Mouse (Mus musculus) left cerebral cortex, adult 18-20 months (tissue): Measurements from ENCODE around the gene Cdh20. TPM values are rescaled to one million over a fixed set of nuclear protein-coding genes. Genes with fewer than 3 reads are reported as not detected.
"Not testable (repeated sequence)": the region's sequence is repeated elsewhere in the genome, so short reads cannot be mapped to it uniquely, and the experiment has no call there.

Experiments
- DNase-seq, 2 experiments: peaks; one replicate each; pipeline ENCODE4 v3.0.0; 2021 to 2022; ENCODE audit warnings: low spot score in 2 of 2, mixed read lengths in 1 of 2
- total RNA-seq, 2 experiments: library from RNA; stranded (reverse); gene quantifications; 2 replicates each; pipeline ENCODE4 v1.2.3; 2021

The Cdh20 gene
- total RNA-seq, 2 experiments from 2014 or later = 18.2 to 18.8 TPM

DNA sequence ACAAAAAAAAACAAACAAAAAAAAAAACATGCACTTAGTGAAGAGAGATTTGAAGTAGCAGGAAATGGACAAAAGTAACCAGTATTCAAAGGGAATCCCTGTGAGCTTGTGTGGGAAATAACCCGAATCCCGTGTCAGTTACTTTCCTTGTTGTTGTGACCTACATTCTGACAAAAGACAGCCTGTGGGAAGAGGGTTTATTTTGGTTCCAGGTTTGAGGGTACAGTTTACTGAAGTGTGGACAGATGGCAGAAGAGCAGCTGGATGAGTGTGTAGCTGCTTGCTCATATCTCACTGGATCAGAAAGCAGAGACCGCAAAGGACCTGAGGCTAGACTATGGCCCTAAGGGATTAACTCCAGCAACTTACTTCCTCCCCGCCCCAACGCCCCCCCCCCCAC lies 135.1 kb downstream of the Cdh20 start:
- no peak for DNase-seq

- no peak for DNase-seq
Observed at GRCm38 (mm10) chr1:104912407-104912806, 144.1 kb downstream of the Cdh20 start.

- DNase-seq = no peak
Observed at GRCm38 (mm10) chr1:104916507-104916906, 148.2 kb downstream of the Cdh20 start.

DNA sequence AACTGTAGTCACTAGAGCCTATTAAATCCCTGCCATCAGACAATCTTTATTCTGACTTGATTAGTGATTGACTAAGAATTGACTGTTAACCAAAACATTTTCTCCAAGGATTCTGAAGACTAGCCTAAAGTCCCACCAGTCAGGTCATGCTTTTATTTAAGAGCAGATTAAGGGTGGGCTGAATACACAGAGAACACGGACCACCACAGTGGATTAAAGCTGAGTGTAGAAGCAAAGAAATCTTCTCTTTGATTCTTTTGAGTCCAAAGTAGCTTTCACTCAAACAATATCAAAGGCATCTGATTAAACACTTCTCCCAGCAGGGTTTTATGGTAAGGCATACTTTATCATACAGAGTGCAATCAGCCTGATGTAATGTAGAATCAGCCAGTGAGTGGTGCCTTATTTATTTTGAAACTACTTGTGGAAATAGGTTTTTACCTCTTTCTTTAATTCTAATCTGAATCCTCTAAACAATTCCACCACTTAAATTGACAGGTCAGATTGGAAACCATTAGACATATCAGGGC lies 149.0 kb downstream of the Cdh20 start:
- no peak for DNase-seq

GRCm38 (mm10) chr1:104933051-104933450 lies 164.7 kb downstream of the Cdh20 start:
- DNase-seq = no peak

DNA sequence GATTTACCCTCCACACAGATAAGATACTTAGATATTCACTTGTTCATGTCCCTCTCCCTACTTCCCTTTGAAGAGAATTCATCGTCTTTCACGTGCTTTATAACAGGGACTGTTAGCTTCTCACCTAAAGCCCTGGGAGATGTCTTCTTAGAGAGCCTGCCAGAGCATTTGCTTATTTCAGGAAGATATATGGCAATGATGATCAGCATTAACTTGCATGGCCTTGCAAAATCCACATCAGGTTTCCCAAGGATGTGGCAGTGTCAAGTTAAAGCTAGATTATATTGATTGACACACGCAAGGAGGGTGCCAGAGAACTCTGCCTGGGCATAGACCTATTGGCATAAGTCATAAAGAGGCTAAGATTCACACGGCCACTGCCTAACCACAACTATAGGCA lies 168.6 kb downstream of the Cdh20 start:
- no peak for DNase-seq

DNA sequence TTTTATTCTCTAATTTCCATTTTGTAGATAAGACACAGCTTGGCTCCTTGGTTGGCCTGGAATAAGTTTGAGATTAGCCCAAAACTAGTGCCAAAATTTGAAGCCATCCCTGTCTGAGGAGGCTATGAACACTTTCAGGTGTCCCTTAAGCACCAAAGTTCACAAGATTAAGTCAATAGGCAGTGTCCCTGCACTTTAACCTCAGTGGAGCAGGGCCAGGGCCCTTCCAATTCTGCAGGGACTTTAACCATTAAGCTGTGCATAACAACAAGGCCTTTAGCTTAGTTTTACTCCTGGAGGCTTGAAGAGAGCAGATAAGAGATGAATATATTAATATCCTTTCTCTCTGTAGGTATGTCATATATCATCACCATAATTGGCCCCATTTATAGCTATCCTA lies 170.8 kb downstream of the Cdh20 start:
- DNase-seq = no peak

GRCm38 (mm10) chr1:104944470-104945109 lies 176.3 kb downstream of the Cdh20 start:
- peak; percentile 51 to 61 for DNase-seq

- DNase-seq = no peak
Observed at GRCm38 (mm10) chr1:104945110-104945489, 176.8 kb downstream of the Cdh20 start.

GRCm38 (mm10) chr1:104949640-104950039 lies 181.3 kb downstream of the Cdh20 start:
- not testable (repeated sequence) for DNase-seq

- no peak for DNase-seq
Observed at GRCm38 (mm10) chr1:104957046-104957445, 188.7 kb downstream of the Cdh20 start.

DNA sequence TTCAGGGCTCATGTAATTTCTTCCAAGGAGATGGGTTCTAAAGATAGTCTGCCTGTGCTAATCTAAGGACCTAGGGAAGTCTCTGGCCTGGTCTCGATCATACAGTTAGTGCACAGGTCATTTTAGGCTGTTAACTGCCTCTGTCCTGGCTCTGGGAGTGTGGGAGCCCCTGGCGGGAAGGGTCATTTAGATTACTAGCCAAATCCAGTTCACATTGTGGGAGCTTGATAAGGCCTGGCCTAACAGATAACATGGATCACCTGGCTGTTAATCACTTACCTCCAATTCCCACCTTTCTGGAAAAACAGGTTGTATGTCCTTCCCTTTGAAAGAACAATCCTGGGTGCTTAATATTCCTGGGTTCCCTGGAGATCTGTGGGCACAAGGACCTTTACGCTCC lies 193.3 kb downstream of the Cdh20 start:
- no peak for DNase-seq

DNA sequence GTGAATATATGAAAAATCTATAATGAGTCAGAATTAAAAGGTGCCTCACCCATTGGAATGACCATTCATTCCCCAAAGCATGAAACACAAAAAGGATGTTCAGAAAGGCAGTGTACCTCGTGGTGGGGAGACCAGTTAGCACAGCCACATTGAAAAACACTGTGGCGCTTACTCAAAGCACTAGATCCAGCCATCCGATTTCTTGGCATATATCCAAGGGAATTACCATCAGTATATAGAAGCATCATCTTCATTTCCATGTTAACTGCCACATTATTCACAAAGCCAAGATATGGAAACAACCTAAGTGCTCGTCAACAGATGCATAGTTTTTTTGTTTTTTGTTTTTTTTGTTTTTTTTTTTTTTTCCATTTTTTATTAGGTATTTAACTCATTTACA lies 193.9 kb downstream of the Cdh20 start:
- DNase-seq = no peak

GRCm38 (mm10) chr1:104979068-104979467 lies 210.7 kb downstream of the Cdh20 start:
- peak; percentile 19 to 31 for DNase-seq

DNA sequence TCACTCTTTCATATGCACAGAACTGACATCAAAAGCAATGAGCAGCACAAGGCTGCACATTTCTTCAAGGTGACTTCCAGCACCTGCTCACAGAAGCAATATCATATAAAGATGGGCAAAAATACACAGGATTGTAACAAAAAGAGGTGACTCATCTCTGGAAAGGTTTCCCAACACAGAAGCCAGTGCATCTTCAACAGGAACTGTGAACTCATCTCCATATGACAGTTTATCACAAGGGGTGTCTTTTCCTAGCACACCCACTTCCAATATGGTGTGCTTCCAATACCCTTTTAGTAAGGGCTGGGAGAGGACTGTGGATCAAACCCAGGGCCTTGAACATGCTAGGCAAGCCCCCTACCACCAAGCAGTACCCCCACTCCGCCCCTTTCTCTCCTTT lies 211.9 kb downstream of the Cdh20 start:
- DNase-seq = no peak

DNA sequence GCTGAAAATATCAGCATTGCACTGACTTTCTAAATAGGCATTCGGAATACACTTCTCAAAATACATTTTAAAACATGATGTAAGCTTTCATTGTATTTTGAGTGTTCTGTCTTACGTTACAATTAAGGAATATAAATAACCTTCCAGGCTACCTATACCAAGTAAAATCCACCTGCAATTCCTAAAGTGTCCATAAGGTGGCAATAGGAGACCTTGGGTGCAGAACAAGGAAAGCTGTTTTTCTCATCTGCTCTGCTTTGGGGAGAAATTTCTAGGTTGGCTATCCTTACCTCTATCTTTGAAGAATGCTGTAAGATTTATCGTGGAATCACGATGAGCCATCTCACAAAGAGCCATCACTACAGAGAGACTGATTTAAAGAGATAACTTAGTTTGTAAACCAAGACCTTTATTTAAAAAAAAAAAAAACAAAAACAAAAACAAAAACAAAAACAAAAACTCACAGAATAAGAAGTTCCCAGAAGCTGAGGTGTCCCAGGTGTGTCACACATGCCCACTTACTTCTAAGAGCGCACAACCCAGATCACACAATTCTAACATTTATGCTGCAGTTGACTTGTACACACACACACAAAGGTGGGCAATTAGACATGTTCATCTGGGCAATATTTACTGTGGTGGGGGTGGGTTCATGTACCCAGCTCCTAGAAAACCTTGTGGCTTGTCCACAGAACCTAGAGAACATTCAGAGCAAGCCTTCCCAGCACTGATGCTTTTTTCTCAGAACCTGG lies 218.1 kb downstream of the Cdh20 start:
- DNase-seq = peak in 1 of 2 experiments; percentile 61

DNA sequence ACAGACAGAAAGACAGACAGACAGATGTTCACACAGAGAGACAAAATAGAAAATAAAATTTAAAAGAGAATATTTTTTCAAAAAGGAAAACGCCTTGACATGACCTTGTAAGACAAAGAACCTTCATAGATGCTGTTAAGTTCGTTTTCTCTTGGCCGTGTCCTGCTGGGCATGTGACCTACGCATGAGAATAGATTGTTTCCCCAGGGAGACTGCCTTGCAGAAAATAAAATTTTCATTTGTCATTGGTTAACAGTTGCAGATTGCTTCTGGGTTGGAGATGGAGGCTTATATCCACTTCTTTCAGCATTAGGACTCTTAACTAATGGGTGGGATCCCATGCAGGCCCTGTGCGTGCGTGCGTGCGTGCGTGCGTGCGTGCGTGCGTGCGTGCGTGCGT lies 219.2 kb downstream of the Cdh20 start:
- DNase-seq = no peak

GRCm38 (mm10) chr1:104992441-104992840 lies 224.1 kb downstream of the Cdh20 start:
- no peak for DNase-seq

- no peak for DNase-seq
Observed at GRCm38 (mm10) chr1:104993905-104994611, 225.7 kb downstream of the Cdh20 start.

DNA sequence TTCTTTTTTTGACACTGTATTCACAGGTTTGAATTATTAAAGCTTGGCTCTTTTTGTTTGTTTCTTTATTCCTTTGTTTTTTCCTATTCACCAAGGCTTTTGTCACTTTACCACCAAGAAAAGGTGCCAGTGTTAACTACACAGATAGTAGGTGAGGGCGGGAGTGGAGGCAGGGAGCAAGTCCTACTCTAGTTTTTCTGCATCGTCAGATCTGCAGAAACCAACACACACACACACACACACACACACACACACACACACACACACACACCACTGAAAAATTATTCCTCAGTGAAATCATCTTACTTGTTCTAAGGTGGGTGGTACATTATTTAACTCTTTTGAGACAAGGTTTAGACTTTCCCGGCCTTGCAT lies 226.3 kb downstream of the Cdh20 start:
- DNase-seq = no peak

- no peak for DNase-seq
Observed at GRCm38 (mm10) chr1:104997814-104998213, 229.5 kb downstream of the Cdh20 start.

GRCm38 (mm10) chr1:105002179-105002578 lies 233.8 kb downstream of the Cdh20 start:
- no peak for DNase-seq
